Mouse (Mus musculus) heart, embryonic 14.5 days (tissue): ENCODE measurements around the gene Vmn2r117. TPM values are rescaled to one million over a fixed set of nuclear protein-coding genes. Genes with fewer than 3 reads are reported as not detected.
A peak's percentile ranks its signal among the peaks of the same experiment; 100 is the strongest.
"Not testable (repeated sequence)": the region's sequence is repeated elsewhere in the genome, so short reads cannot be mapped to it uniquely, and the experiment has no call there.

Source experiments
- ATAC-seq: fragments of 200-750 bp; cut with Nextera tagmentation; 2 replicates; pipeline ENCODE4 v1.8.0; 2017; ENCODE audit warnings: low read depth, moderate TSS enrichment; ENCODE audit not compliant: insufficient number of reproducible peaks, insufficient read depth, low FRiP score
- H3K27ac ChIP-seq, 2 experiments: fragments of 200-500 bp in 1 of 2; fragments of 300-500 bp in 1 of 2; sonication (generic) in 1 of 2; replicated peaks in 1 of 2; 2 replicates each; pipeline ENCODE4 v1.5.1; 2012 to 2014; ENCODE audit warnings: low read depth in 2 of 2, low read length in 2 of 2, control low read depth in 1 of 2, mild to moderate bottlenecking in 1 of 2, mixed read lengths in 1 of 2; ENCODE audit not compliant: control insufficient read depth in 1 of 2, insufficient read depth in 1 of 2
- H3K27me3 ChIP-seq: fragments of 300-500 bp; sonication (generic); 2 replicates; pipeline ENCODE4 v1.6.1; 2014; ENCODE audit warnings: mild to moderate bottlenecking, low read length, control low read depth; ENCODE audit not compliant: control insufficient read depth, insufficient read depth
- H3K36me3 ChIP-seq: fragments of 300-500 bp; sonication (generic); 2 replicates; pipeline ENCODE4 v1.6.1; 2014; ENCODE audit warnings: mild to moderate bottlenecking, control low read depth, low read length, mixed read lengths; ENCODE audit not compliant: control insufficient read depth, insufficient read depth
- H3K4me1 ChIP-seq, 2 experiments: fragments of 200-500 bp in 1 of 2; fragments of 300-500 bp in 1 of 2; sonication (generic) in 1 of 2; 2 replicates each; pipeline ENCODE4 v1.6.1; 2012 to 2014; ENCODE audit warnings: low read length in 2 of 2, control low read depth in 1 of 2, mixed read lengths in 1 of 2; ENCODE audit not compliant: control insufficient read depth in 2 of 2, insufficient read depth in 2 of 2
- H3K4me2 ChIP-seq: fragments of 300-500 bp; sonication (generic); 2 replicates; pipeline ENCODE4 v1.6.1; 2014; ENCODE audit warnings: mild to moderate bottlenecking, low read length
- H3K4me3 ChIP-seq, 2 experiments: fragments of 200-500 bp in 1 of 2; fragments of 300-500 bp in 1 of 2; sonication (generic) in 1 of 2; 2 replicates each; pipeline ENCODE4 v1.5.1; 2012 to 2014; ENCODE audit warnings: low read length in 2 of 2, mild to moderate bottlenecking in 2 of 2, control low read depth in 1 of 2, low read depth in 1 of 2, moderate library complexity in 1 of 2; ENCODE audit not compliant: control insufficient read depth in 1 of 2, insufficient read depth in 1 of 2
- H3K9ac ChIP-seq: fragments of 300-500 bp; sonication (generic); 2 replicates; pipeline ENCODE4 v1.6.1; 2014; ENCODE audit warnings: mild to moderate bottlenecking, low read length
- H3K9me3 ChIP-seq: fragments of 300-500 bp; sonication (generic); 2 replicates; pipeline ENCODE4 v1.6.1; 2016; ENCODE audit warnings: low read length, control low read depth; ENCODE audit not compliant: control insufficient read depth
- WGBS: fragments of 180-500 bp; shearing (Covaris S2); extraction: QIAGEN DNeasy Blood & Tissue Kit; methylation state at CpG from one replicate; pipeline ENCODE4 v1.1.7; 2014; 5-methylcytosine and 5-hydroxymethylcytosine counted together
- polyA plus RNA-seq: library from polyadenylated mRNA; unstranded; fragments of >200 nt; fragmentation: Nextera tagmentation; extraction: Ambion mirVana; gene quantifications from 2 replicates; pipeline ENCODE4 v1.2.1, GENCODE M21; 2014

Vmn2r117 gene
- polyA plus RNA-seq = not detected in 2 replicates

DNA sequence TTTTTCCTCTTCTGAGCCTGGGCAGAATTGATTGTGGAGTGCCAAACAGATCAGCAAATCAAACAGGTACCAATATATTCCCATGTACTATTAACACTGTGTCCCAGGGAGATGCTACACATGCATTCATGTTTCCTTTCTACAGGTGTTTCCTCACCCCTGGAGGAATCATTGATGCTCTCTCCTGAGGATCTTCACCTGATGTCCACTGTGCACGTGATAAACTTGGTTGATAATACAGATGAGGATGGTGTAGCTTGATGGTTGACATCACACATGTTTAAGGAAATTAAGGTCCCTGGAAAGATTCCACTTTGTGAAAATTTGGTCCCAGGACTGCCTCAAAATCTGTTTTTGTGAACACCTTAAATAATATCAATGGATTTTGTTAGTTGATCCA is at the start of gene Vmn2r117:
Gene Vmn2r117, minus strand, starts transcription at position 101 of the 400 bp plus-strand sequence.
- H3K4me3 ChIP-seq, H3K4me1 ChIP-seq, H3K36me3 ChIP-seq, H3K9me3 ChIP-seq, H3K4me2 ChIP-seq, H3K27me3 ChIP-seq, H3K9ac ChIP-seq, H3K27ac ChIP-seq, ATAC-seq: not testable (repeated sequence)
- WGBS = 30% methylated on average over 1 of the region's 1 CpGs

DNA sequence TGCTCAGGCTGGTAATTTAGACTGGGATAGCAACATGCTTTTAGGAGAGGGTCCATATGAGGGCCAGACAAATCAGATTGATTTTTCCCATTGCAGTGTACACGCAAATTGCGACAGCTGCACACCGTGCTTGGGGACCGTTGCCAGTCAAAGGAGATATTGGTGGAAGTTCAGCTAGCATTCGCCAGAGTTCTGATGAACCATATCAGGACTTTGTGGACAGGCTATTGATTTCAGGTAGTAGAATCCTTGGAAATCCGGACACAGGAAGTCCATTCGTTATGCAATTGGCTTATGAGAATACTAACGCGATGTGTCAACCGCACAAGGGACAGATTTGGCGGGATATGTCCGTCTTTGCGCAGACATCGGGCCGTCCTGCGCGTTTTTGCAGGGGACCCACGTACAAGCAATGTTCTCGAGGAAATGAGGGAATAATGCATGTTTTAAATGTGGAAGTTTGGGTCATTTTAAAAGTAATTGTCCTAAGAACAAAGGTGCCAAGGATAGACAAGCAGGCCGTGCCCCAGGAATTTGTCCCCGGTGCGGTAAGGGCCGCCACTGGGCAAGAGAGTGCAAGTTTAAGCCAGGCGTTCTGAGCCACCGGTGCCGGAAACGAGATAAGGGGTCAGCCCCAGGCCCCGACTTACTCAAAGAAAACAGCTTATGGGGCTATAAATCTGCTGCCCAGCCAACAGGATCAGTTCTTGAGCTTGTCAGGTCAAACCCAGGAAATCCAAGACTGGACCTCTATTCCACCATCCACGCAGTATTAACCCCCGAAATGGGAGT is 43.6 kb upstream of the Vmn2r117 start:
- WGBS = 60% methylated on average over 30 of the region's 30 CpGs
- H3K4me3 ChIP-seq, ATAC-seq, H3K36me3 ChIP-seq, H3K4me1 ChIP-seq, H3K4me2 ChIP-seq, H3K27ac ChIP-seq, H3K9me3 ChIP-seq, H3K27me3 ChIP-seq, H3K9ac ChIP-seq: not testable (repeated sequence)

DNA sequence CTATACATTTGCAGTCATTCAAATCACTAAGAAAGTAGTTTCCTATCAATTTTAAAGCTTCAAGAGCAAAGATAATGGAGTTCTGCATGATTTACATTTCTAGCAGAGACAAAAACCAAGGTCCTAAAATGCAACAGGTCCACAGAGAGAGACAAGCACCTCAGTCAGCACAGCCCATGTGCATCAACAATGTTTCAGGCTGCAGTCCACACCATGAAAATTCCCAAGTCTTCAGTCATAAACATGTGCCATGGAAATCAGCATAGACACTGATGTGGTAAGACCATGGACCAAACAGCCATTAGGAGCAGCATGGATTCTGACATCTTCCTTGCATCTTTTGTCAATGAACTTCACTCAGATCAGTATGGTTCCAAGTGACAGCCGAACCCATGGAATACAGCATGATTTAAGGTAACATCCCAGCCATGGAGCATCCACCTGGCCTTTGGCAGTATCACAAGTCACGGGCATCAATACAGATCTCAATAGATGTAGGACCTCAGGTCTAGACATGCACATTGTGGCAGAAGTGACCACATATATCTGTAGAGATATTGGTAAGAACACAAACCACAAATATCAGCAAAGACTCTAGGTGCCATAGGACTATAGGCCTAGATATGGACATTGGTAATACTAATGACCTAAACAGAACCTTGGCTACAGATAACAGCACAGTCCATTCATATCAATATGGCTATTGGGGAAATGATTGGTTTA is 39.4 kb upstream of the Vmn2r117 start:
- WGBS = 57% methylated on average over 2 of the region's 2 CpGs
- Histone ChIP-seq H3K4me3 (no peak overlapping the region), H3K9me3 (peaks cover 3% of the 10 kb centered on the region; the same call in 1 of the 2 replicates), H3K4me2 (no peak overlapping the region), H3K27me3 (no peaks in the 10 kb centered on the region), H3K36me3 (no peaks in the 10 kb centered on the region), H3K9ac (no peak overlapping the region), H3K4me1 (no peaks in the 10 kb centered on the region), H3K27ac (no peak overlapping the region)
- peak; percentile 56 for ATAC-seq

DNA sequence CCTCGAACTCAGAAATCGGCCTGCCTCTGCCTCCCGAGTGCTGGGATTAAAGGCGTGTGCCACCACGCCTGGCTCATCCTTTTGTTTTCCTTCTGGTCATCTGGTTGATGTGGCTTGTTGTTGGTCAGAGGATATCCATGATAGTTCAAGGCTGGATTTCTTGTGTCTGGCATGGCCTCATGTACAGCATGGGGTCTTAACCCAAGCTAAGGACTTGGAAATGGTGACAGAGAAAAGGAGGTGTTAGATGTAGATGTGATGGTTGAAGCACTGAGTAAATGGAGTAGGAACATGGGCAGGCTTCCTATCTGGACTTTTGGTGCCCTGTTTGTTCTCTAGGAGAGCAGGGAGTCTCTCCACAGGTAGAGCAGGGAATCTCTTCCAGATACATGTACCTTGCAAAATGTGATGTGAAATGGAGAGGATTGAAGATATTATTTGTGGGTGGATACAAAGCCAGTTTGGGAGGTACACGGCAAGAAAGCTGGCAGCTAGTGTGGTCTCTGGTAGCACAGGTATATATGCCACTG is 46.3 kb downstream of the Vmn2r117 start:
- Histone ChIP-seq H3K4me2 (no peak overlapping the region), H3K27ac (no peak overlapping the region), H3K9ac (no peak overlapping the region), H3K4me1 (no peaks in the 10 kb centered on the region), H3K9me3 (peaks cover 7% of the 10 kb centered on the region), H3K4me3 (no peak overlapping the region), H3K36me3 (no peaks in the 10 kb centered on the region), H3K27me3 (no peaks in the 10 kb centered on the region)
- peak; percentile 64; the same call in 1 of the 2 replicates for ATAC-seq
- 77% methylated on average over 6 of the region's 6 CpGs for WGBS

Other genes with a start within 250 kb of the Vmn2r117 start
- gene Vmn2r114, start 167.2 kb downstream of the Vmn2r117 start, polyA plus RNA-seq = not detected in 2 replicates
- gene Vmn2r115, start 136.0 kb downstream of the Vmn2r117 start, polyA plus RNA-seq = not detected in 2 replicates
- not detected in 2 replicates for gene Vmn2r116, start 95.1 kb downstream of the Vmn2r117 start, polyA plus RNA-seq
- 13.8 and 14.0 TPM in 2 replicates for gene Zfp213, start 84.5 kb upstream of the Vmn2r117 start, polyA plus RNA-seq
- gene Zfp13, start 119.8 kb upstream of the Vmn2r117 start, polyA plus RNA-seq = 7.0 and 8.9 TPM in 2 replicates
- gene Zscan10, start 121.2 kb upstream of the Vmn2r117 start, polyA plus RNA-seq = not detected in 2 replicates
- 0.26 and 0.70 TPM in 2 replicates for gene Mmp25, start 165.6 kb upstream of the Vmn2r117 start, polyA plus RNA-seq
- gene Bicdl2, start 180.8 kb upstream of the Vmn2r117 start, polyA plus RNA-seq = 0.15 and 0.16 TPM in 2 replicates
- 403 and 405 TPM in 2 replicates for gene Hcfc1r1, start 193.9 kb upstream of the Vmn2r117 start, polyA plus RNA-seq
- 31.1 and 35.0 TPM in 2 replicates for gene Thoc6, start 194.2 kb upstream of the Vmn2r117 start, polyA plus RNA-seq
- gene Tnfrsf12a, start 197.8 kb upstream of the Vmn2r117 start, polyA plus RNA-seq = 107 and 114 TPM in 2 replicates
- 0.42 TPM in 1 of 2 replicates, not detected in the other for gene Cldn6, start 199.6 kb upstream of the Vmn2r117 start, polyA plus RNA-seq
- gene Cldn9, start 204.3 kb upstream of the Vmn2r117 start, polyA plus RNA-seq = 0.14 TPM in 1 of 2 replicates, not detected in the other
- not detected in 2 replicates for gene 1520401A03Rik, start 243.1 kb upstream of the Vmn2r117 start, polyA plus RNA-seq
- gene Pkmyt1, start 246.6 kb upstream of the Vmn2r117 start, polyA plus RNA-seq = 27.2 and 28.1 TPM in 2 replicates